Mouse (Mus musculus): Measurements from ENCODE around the gene Gpr1. TPM values are rescaled to one million over a fixed set of nuclear protein-coding genes. Genes with fewer than 3 reads are reported as not detected.

Gpr1 gene
- total and polyA plus RNA-seq, 3 experiments, result not detected

DNA sequence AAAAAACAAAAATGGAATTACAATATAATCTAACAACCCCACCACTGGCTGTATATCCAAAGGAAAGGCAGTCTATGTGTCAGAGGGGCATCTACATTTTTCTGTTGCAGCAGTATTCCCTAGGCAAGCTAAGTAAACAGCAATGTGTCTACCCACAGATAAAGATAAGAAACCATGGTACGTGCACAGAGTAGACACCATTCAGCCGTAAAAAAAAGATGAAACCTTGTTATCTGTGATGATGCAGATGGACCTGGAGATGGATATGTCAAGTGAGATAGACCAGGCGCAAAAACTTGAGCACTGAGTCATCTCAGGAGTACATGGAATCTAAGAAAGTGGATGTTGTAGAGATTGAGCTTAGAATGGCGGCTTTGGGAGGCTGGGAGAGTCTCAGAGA, 10.7 kb upstream of the Gpr1 start:
- no peak overlapping the region for H3K4me3 ChIP-seq (replicated peaks in 1 of 3; ENCODE audit: low read depth in 2 of 3, low read length in 2 of 3, poor library complexity in 1 of 3)
- dilution Hi-C loops (cut with MboI; ENCODE audit: extremely low pct_ligation_motif_present, extremely low pct_unique_long_range_greater_than_20kb, low sequenced_read_pairs), result no loop called here
- no peaks in the 10 kb centered on the region for H3K4me1 ChIP-seq (ENCODE audit: control insufficient read depth in 1 of 2, insufficient read depth in 2 of 2)
- no peak for DNase-seq (ENCODE audit: extremely low read depth)
- in situ Hi-C loops (cut with MboI; ENCODE audit: low pct_ligation_motif_present, low pct_unique_long_range_greater_than_20kb, low sequenced_read_pairs), result no loop called here
- H3K9ac ChIP-seq (ENCODE audit: insufficient read depth, low read depth), result no peak overlapping the region
- no peaks in the 10 kb centered on the region for H3K9me3 ChIP-seq (replicated peaks; ENCODE audit: low read length)
- no peaks in the 10 kb centered on the region for H3K36me3 ChIP-seq (replicated peaks in 1 of 2; ENCODE audit: control insufficient read depth in 1 of 2, insufficient read depth in 1 of 2, low read length in 1 of 2)
- no peaks in the 10 kb centered on the region for H3K79me2 ChIP-seq (replicated peaks; ENCODE audit: control insufficient read depth, extremely low read depth, insufficient read depth, poor library complexity, severe bottlenecking)
- no peak overlapping the region for H3K4me2 ChIP-seq (ENCODE audit: insufficient read depth, low read depth, poor library complexity, severe bottlenecking)
- H3K27me3 ChIP-seq (replicated peaks), result no peaks in the 10 kb centered on the region
- TF ChIP-seq CHD1 (IDR thresholded peaks at IDR 0.05; ENCODE audit: low read depth, low read length) (no peak), ZC3H11A (IDR thresholded peaks at IDR 0.05; ENCODE audit: low read depth, low read length) (no peak), MAFK (IDR thresholded peaks at IDR 0.05; ENCODE audit: insufficient replicate concordance, low read length) (no peak), NELFE (IDR thresholded peaks at IDR 0.05; ENCODE audit: low read depth, low read length) (no peak), JUN (IDR thresholded peaks at IDR 0.05; ENCODE audit: insufficient read depth, low read depth, low read length) (no peak), SIN3A (IDR thresholded peaks at IDR 0.05; ENCODE audit: low read length) (no peak), MAZ (IDR thresholded peaks at IDR 0.05; ENCODE audit: low read depth, low read length) (no peak), RAD21 (IDR thresholded peaks at IDR 0.05; ENCODE audit: low read depth, low read length) (no peak), ZKSCAN1 (IDR thresholded peaks at IDR 0.05; ENCODE audit: borderline replicate concordance, low read depth, low read length) (no peak), TCF12 (IDR thresholded peaks at IDR 0.05; ENCODE audit: low read depth, low read length) (no peak), POLR2A (IDR thresholded peaks at IDR 0.05; ENCODE audit: low read depth, low read length) (no peak), PAX5 (IDR thresholded peaks at IDR 0.05; ENCODE audit: low read length) (no peak), GABPA (IDR thresholded peaks at IDR 0.05; ENCODE audit: insufficient replicate concordance, low read depth, low read length) (no peak), CTCF (conservative IDR thresholded peaks at IDR 0.05 in 1 of 2, IDR thresholded peaks at IDR 0.05 in 1 of 2; ENCODE audit: low read depth in 2 of 2, low read length in 2 of 2) (no peak), ETS1 (conservative IDR thresholded peaks at IDR 0.05; ENCODE audit: low read depth, low read length) (no peak), CHD2 (IDR thresholded peaks at IDR 0.05; ENCODE audit: low read length) (no peak), UBTF (IDR thresholded peaks at IDR 0.05; ENCODE audit: low read depth, low read length) (no peak), MAX (IDR thresholded peaks at IDR 0.05; ENCODE audit: low read length) (no peak), SMC3 (IDR thresholded peaks at IDR 0.05; ENCODE audit: low read depth, low read length) (no peak), JUND (conservative IDR thresholded peaks at IDR 0.05; ENCODE audit: low read depth, low read length) (no peak)
- H3K27ac ChIP-seq (ENCODE audit: insufficient read depth, low read depth), result no peak overlapping the region

DNA sequence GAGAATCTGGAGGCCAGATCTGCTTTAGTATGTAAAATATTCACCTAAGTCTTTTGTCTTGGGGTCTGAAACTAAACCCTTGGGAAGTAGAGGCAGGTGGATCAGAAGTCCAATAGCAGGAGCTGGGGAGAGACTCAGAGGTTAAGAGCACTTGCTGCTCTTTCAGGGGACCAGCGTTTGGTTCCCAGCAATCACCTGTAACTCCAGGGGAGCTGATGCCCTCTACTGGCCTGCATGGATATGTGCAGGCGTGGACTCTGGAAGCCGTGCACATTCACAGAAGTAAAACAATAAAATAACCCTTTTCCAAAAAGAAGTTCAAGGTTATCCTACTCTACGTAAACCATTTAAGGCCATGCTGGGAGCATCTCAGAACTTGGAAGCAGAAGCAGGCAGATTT, 4.9 kb upstream of the Gpr1 start:
- Histone ChIP-seq H3K4me1 (ENCODE audit: control insufficient read depth in 1 of 2, insufficient read depth in 2 of 2) (no peaks in the 10 kb centered on the region), H3K4me3 (replicated peaks in 1 of 3; ENCODE audit: low read depth in 2 of 3, low read length in 2 of 3, poor library complexity in 1 of 3) (no peak overlapping the region), H3K79me2 (replicated peaks; ENCODE audit: control insufficient read depth, extremely low read depth, insufficient read depth, poor library complexity, severe bottlenecking) (no peaks in the 10 kb centered on the region), H3K27me3 (replicated peaks) (no peaks in the 10 kb centered on the region), H3K36me3 (replicated peaks in 1 of 2; ENCODE audit: control insufficient read depth in 1 of 2, insufficient read depth in 1 of 2, low read length in 1 of 2) (no peaks in the 10 kb centered on the region), H3K9ac (ENCODE audit: insufficient read depth, low read depth) (no peak overlapping the region), H3K9me3 (replicated peaks; ENCODE audit: low read length) (peaks cover 5% of the 10 kb centered on the region), H3K4me2 (ENCODE audit: insufficient read depth, low read depth, poor library complexity, severe bottlenecking) (no peak overlapping the region), H3K27ac (ENCODE audit: insufficient read depth, low read depth) (no peak overlapping the region)
- no peak for DNase-seq (ENCODE audit: extremely low read depth)
- in situ Hi-C loops (cut with MboI; ENCODE audit: low pct_ligation_motif_present, low pct_unique_long_range_greater_than_20kb, low sequenced_read_pairs), result no loop called here
- no peak for TF ChIP-seq CHD1 (IDR thresholded peaks at IDR 0.05; ENCODE audit: low read depth, low read length)
- no peak for TF ChIP-seq GABPA (IDR thresholded peaks at IDR 0.05; ENCODE audit: insufficient replicate concordance, low read depth, low read length)
- TF ChIP-seq TBP (conservative IDR thresholded peaks at IDR 0.05; ENCODE audit: low read depth, low read length), result no peak
- TF ChIP-seq NELFE (IDR thresholded peaks at IDR 0.05; ENCODE audit: low read depth, low read length), result no peak
- no peak for TF ChIP-seq USF1 (IDR thresholded peaks at IDR 0.05; ENCODE audit: low read depth, low read length)
- peak in 1 of 2 experiments; percentile 28; a peak in 2 of 4 replicates for TF ChIP-seq CTCF (conservative IDR thresholded peaks at IDR 0.05 in 1 of 2, IDR thresholded peaks at IDR 0.05 in 1 of 2; ENCODE audit: low read depth in 2 of 2, low read length in 2 of 2)
- dilution Hi-C loops (cut with MboI; ENCODE audit: extremely low pct_ligation_motif_present, extremely low pct_unique_long_range_greater_than_20kb, low sequenced_read_pairs), result no loop called here

Data from CH12.LX (cell line).